Mouse (Mus musculus) embryo, embryonic 9.5 days (tissue): Measurements from ENCODE around the gene Phlda1.
A peak's percentile ranks its signal among the peaks of the same experiment; 100 is the strongest.

Experiments used
- DNase-seq: peaks from one replicate; pipeline ENCODE4 v3.0.0-alpha.2; 2017; ENCODE audit errors: extremely low spot score

Gene Phlda1

GRCm38 (mm10) chr10:111505406-111505805 is 680 bp upstream of the Phlda1 start:
- peak; percentile 46 for DNase-seq

- DNase-seq = no peak
Observed at GRCm38 (mm10) chr10:111506926-111507459, 907 bp downstream of the Phlda1 start.

- DNase-seq = peak; percentile 72
Observed at GRCm38 (mm10) chr10:111507460-111508211, 1.6 kb downstream of the Phlda1 start.

GRCm38 (mm10) chr10:111508324-111509080 is 2.4 kb downstream of the Phlda1 start:
- no peak for DNase-seq

- peak; percentile 57 for DNase-seq
Observed at GRCm38 (mm10) chr10:111509103-111509784, 3.2 kb downstream of the Phlda1 start.

- DNase-seq = no peak
Observed at GRCm38 (mm10) chr10:111509981-111510380, 3.9 kb downstream of the Phlda1 start.

GRCm38 (mm10) chr10:111510798-111511197 is 4.7 kb downstream of the Phlda1 start:
- DNase-seq = no peak

- DNase-seq = no peak
Observed at GRCm38 (mm10) chr10:111512036-111512568, 6.0 kb downstream of the Phlda1 start.

- DNase-seq = no peak
Observed at GRCm38 (mm10) chr10:111514282-111514885, 8.3 kb downstream of the Phlda1 start.

- DNase-seq = no peak
Observed at GRCm38 (mm10) chr10:111515071-111516010, 9.3 kb downstream of the Phlda1 start.

- no peak for DNase-seq
Observed at GRCm38 (mm10) chr10:111516172-111516588, 10.1 kb downstream of the Phlda1 start.

- no peak for DNase-seq
Observed at GRCm38 (mm10) chr10:111516804-111517436, 10.8 kb downstream of the Phlda1 start.

GRCm38 (mm10) chr10:111518350-111518749 is 12.3 kb downstream of the Phlda1 start:
- no peak for DNase-seq

- no peak for DNase-seq
Observed at GRCm38 (mm10) chr10:111519620-111520370, 13.7 kb downstream of the Phlda1 start.

GRCm38 (mm10) chr10:111520621-111521020 is 14.5 kb downstream of the Phlda1 start:
- DNase-seq = no peak

GRCm38 (mm10) chr10:111521636-111522035 is 15.6 kb downstream of the Phlda1 start:
- DNase-seq = no peak

GRCm38 (mm10) chr10:111522230-111522629 is 16.1 kb downstream of the Phlda1 start:
- DNase-seq = no peak

- DNase-seq = no peak
Observed at GRCm38 (mm10) chr10:111523894-111524293, 17.8 kb downstream of the Phlda1 start.

GRCm38 (mm10) chr10:111527057-111527456 is 21.0 kb downstream of the Phlda1 start:
- no peak for DNase-seq
